Mouse (Mus musculus): ENCODE measurements around the gene Rbms3. TPM values are rescaled to one million over a fixed set of nuclear protein-coding genes. Genes with fewer than 3 reads are reported as not detected.

Gene Rbms3
- total and polyA plus RNA-seq, 3 experiments = not detected

DNA sequence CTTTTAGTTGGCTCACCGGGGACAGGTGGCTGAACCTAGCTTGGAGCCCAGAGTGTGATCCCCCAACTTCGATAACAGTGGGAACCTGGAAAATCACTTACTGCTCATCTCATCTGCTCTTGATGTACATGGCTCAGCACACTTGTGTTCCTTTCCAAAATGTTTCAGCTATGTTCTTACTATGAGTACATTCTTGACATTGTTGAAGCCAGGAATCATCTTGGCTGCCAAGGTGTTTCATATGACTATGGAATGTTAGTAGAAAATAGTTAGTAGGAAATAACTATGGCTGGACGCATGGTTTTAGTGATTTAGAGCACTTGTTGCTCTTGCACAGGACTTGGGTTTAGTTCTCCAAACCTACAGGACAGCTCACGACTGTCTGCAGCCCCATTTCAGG is 451.3 kb downstream of the Rbms3 start:
- Histone ChIP-seq H3K27me3 (replicated peaks) (no peaks in the 10 kb centered on the region), H3K4me1 (ENCODE audit: control insufficient read depth in 1 of 2, insufficient read depth in 2 of 2) (no peaks in the 10 kb centered on the region), H3K9ac (ENCODE audit: insufficient read depth, low read depth) (no peak overlapping the region), H3K36me3 (replicated peaks in 1 of 2; ENCODE audit: control insufficient read depth in 1 of 2, insufficient read depth in 1 of 2, low read length in 1 of 2) (no peaks in the 10 kb centered on the region), H3K9me3 (replicated peaks; ENCODE audit: low read length) (peaks cover 74% of the 10 kb centered on the region), H3K4me2 (ENCODE audit: insufficient read depth, low read depth, poor library complexity, severe bottlenecking) (no peak overlapping the region), H3K4me3 (replicated peaks in 1 of 3; ENCODE audit: low read depth in 2 of 3, low read length in 2 of 3, poor library complexity in 1 of 3) (no peak overlapping the region), H3K79me2 (replicated peaks; ENCODE audit: control insufficient read depth, extremely low read depth, insufficient read depth, poor library complexity, severe bottlenecking) (no peaks in the 10 kb centered on the region), H3K27ac (ENCODE audit: insufficient read depth, low read depth) (no peak overlapping the region)
- in situ Hi-C loops (cut with MboI; ENCODE audit: low pct_ligation_motif_present, low pct_unique_long_range_greater_than_20kb, low sequenced_read_pairs) (no loop called here), dilution Hi-C loops (cut with MboI; ENCODE audit: extremely low pct_ligation_motif_present, extremely low pct_unique_long_range_greater_than_20kb, low sequenced_read_pairs) (no loop called here)
- TF ChIP-seq NRF1 (IDR thresholded peaks at IDR 0.05; ENCODE audit: low read depth, low read length) (no peak), MXI1 (IDR thresholded peaks at IDR 0.05; ENCODE audit: low read depth, low read length) (no peak), HCFC1 (IDR thresholded peaks at IDR 0.05; ENCODE audit: low read depth, low read length) (no peak), GABPA (IDR thresholded peaks at IDR 0.05; ENCODE audit: insufficient replicate concordance, low read depth, low read length) (no peak), MYC (IDR thresholded peaks at IDR 0.05; ENCODE audit: low read depth, low read length) (no peak), USF2 (conservative IDR thresholded peaks at IDR 0.05; ENCODE audit: low read depth, low read length) (no peak), CHD2 (IDR thresholded peaks at IDR 0.05; ENCODE audit: low read length) (no peak), SIN3A (IDR thresholded peaks at IDR 0.05; ENCODE audit: low read length) (no peak), ZNF384 (IDR thresholded peaks at IDR 0.05; ENCODE audit: low read depth, low read length) (no peak), SMC3 (IDR thresholded peaks at IDR 0.05; ENCODE audit: low read depth, low read length) (no peak), PAX5 (IDR thresholded peaks at IDR 0.05; ENCODE audit: low read length) (no peak), EP300 (IDR thresholded peaks at IDR 0.05; ENCODE audit: low read length) (no peak), NELFE (IDR thresholded peaks at IDR 0.05; ENCODE audit: low read depth, low read length) (no peak), CHD1 (IDR thresholded peaks at IDR 0.05; ENCODE audit: low read depth, low read length) (no peak), USF1 (IDR thresholded peaks at IDR 0.05; ENCODE audit: low read depth, low read length) (no peak), ZKSCAN1 (IDR thresholded peaks at IDR 0.05; ENCODE audit: borderline replicate concordance, low read depth, low read length) (no peak), JUND (conservative IDR thresholded peaks at IDR 0.05; ENCODE audit: low read depth, low read length) (no peak), MAFK (IDR thresholded peaks at IDR 0.05; ENCODE audit: insufficient replicate concordance, low read length) (no peak), CTCF (conservative IDR thresholded peaks at IDR 0.05 in 1 of 2, IDR thresholded peaks at IDR 0.05 in 1 of 2; ENCODE audit: low read depth in 2 of 2, low read length in 2 of 2) (no peak)
- no peak for DNase-seq (ENCODE audit: extremely low read depth)

DNA sequence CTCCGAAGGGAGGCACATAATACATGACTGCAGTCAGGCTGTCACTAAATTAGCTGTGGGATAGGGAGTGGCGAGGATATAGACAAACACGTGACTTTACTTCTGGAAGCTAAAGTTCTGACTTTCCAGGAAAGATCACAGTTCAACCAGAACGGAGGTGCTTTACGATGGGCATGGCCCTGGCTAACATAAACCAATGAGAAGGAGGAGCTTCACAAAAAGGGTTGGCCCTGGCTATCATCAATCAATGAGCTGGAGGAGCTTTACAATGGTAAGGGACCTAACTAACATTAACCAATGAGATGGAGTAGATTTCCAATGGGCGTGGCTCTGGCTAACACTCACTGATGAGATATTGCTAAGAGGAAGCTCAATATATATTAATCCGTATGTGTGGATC is 457.2 kb downstream of the Rbms3 start:
- Histone ChIP-seq H3K27me3 (replicated peaks) (no peaks in the 10 kb centered on the region), H3K9me3 (replicated peaks; ENCODE audit: low read length) (peaks cover 62% of the 10 kb centered on the region), H3K27ac (ENCODE audit: insufficient read depth, low read depth) (no peak overlapping the region), H3K4me2 (ENCODE audit: insufficient read depth, low read depth, poor library complexity, severe bottlenecking) (no peak overlapping the region), H3K36me3 (replicated peaks in 1 of 2; ENCODE audit: control insufficient read depth in 1 of 2, insufficient read depth in 1 of 2, low read length in 1 of 2) (no peaks in the 10 kb centered on the region), H3K9ac (ENCODE audit: insufficient read depth, low read depth) (no peak overlapping the region), H3K4me1 (ENCODE audit: control insufficient read depth in 1 of 2, insufficient read depth in 2 of 2) (no peaks in the 10 kb centered on the region), H3K79me2 (replicated peaks; ENCODE audit: control insufficient read depth, extremely low read depth, insufficient read depth, poor library complexity, severe bottlenecking) (no peaks in the 10 kb centered on the region), H3K4me3 (replicated peaks in 1 of 3; ENCODE audit: low read depth in 2 of 3, low read length in 2 of 3, poor library complexity in 1 of 3) (no peak overlapping the region)
- no peak for TF ChIP-seq MEF2A (IDR thresholded peaks at IDR 0.05; ENCODE audit: borderline replicate concordance, low read depth, low read length)
- TF ChIP-seq ZMIZ1 (IDR thresholded peaks at IDR 0.05; ENCODE audit: low read depth, low read length) = no peak
- TF ChIP-seq ELF1 (IDR thresholded peaks at IDR 0.05; ENCODE audit: low read depth, low read length) = no peak
- no peak for TF ChIP-seq MYC (IDR thresholded peaks at IDR 0.05; ENCODE audit: low read depth, low read length)
- TF ChIP-seq USF2 (conservative IDR thresholded peaks at IDR 0.05; ENCODE audit: low read depth, low read length) = no peak
- TF ChIP-seq RAD21 (IDR thresholded peaks at IDR 0.05; ENCODE audit: low read depth, low read length) = no peak
- no peak for TF ChIP-seq CTCF (conservative IDR thresholded peaks at IDR 0.05 in 1 of 2, IDR thresholded peaks at IDR 0.05 in 1 of 2; ENCODE audit: low read depth in 2 of 2, low read length in 2 of 2)
- no peak for TF ChIP-seq BHLHE40 (IDR thresholded peaks at IDR 0.05; ENCODE audit: low read depth, low read length)
- TF ChIP-seq SMC3 (IDR thresholded peaks at IDR 0.05; ENCODE audit: low read depth, low read length) = no peak
- no peak for TF ChIP-seq CHD2 (IDR thresholded peaks at IDR 0.05; ENCODE audit: low read length)
- TF ChIP-seq UBTF (IDR thresholded peaks at IDR 0.05; ENCODE audit: low read depth, low read length) = no peak
- no peak for TF ChIP-seq ETS1 (conservative IDR thresholded peaks at IDR 0.05; ENCODE audit: low read depth, low read length)
- in situ Hi-C loops (cut with MboI; ENCODE audit: low pct_ligation_motif_present, low pct_unique_long_range_greater_than_20kb, low sequenced_read_pairs) (no loop called here), dilution Hi-C loops (cut with MboI; ENCODE audit: extremely low pct_ligation_motif_present, extremely low pct_unique_long_range_greater_than_20kb, low sequenced_read_pairs) (no loop called here)
- no peak for DNase-seq (ENCODE audit: extremely low read depth)
